Comparison of ENCODE assay signal across 27 mouse cellular contexts in genomic region chr2:109208032-109208431, GRCm38 (mm10).
"Had no signal": no experiment of that assay in that cellular context is flagged by ENCODE, and none has a peak within 500 bp of the region (broad histone marks: within the 10 kb centered on the region; RNA-seq: fewer than 3 reads in every experiment).

No protein-coding gene starts in this region.

- H3K9me3 ChIP-seq: heart, embryonic 10.5 days; heart, embryonic 12.5 days; hindbrain, embryonic 10.5 days; hindbrain, embryonic 12.5 days; intestine, embryonic 15.5 days; limb, embryonic 10.5 days; limb, embryonic 12.5 days; liver, embryonic 13.5 days; liver, embryonic 15.5 days had no signal

- H3K27ac ChIP-seq: gastrocnemius, adult 2 months; heart, adult 2 months; heart, embryonic 10.5 days; hindbrain, embryonic 10.5 days; hindbrain, embryonic 12.5 days; hindbrain, embryonic 14.5 days; intestine, embryonic 15.5 days; layer of hippocampus, adult 2 months; limb, embryonic 10.5 days; limb, embryonic 12.5 days; liver, embryonic 13.5 days; liver, embryonic 15.5 days had no signal

- H3K4me1 ChIP-seq: heart, embryonic 10.5 days; heart, embryonic 12.5 days; hindbrain, embryonic 10.5 days; hindbrain, embryonic 12.5 days; intestine, embryonic 15.5 days; limb, embryonic 12.5 days; liver, embryonic 13.5 days; liver, embryonic 15.5 days had no signal

- ATAC-seq: hindbrain, embryonic 16.5 days; inflammation-experienced regulatory T-cells, adult 6 months; intestine, embryonic 15.5 days; intestine, postnatal 0 days had no signal

- DNase-seq: gastrocnemius, adult 2 months; gastrocnemius, postnatal 10 days; gastrocnemius, postnatal 25 days; heart, adult 2 months; heart, postnatal 10 days; heart, postnatal 4 days; kidney, adult 18-20 months; kidney, adult 8-10 months; kidney, postnatal 10 days; kidney, postnatal 25 days; kidney, postnatal 4 days; liver; liver, embryonic 13.5 days had no signal

- H3K9ac ChIP-seq: heart, embryonic 12.5 days; hindbrain, embryonic 12.5 days; hindbrain, embryonic 14.5 days; intestine, embryonic 15.5 days; limb, embryonic 12.5 days; liver, embryonic 13.5 days; liver, embryonic 15.5 days had no signal

- H3K27me3 ChIP-seq: heart, embryonic 12.5 days; hindbrain, embryonic 12.5 days; intestine, embryonic 15.5 days; limb, embryonic 12.5 days; liver, embryonic 13.5 days; liver, embryonic 15.5 days had no signal

- H3K36me3 ChIP-seq: heart, embryonic 10.5 days; heart, embryonic 12.5 days; hindbrain, embryonic 10.5 days; hindbrain, embryonic 12.5 days; intestine, embryonic 15.5 days; limb, embryonic 10.5 days; limb, embryonic 12.5 days; liver, embryonic 13.5 days; liver, embryonic 15.5 days had no signal

- H3K4me2 ChIP-seq: heart, embryonic 12.5 days; hindbrain, embryonic 12.5 days; hindbrain, embryonic 14.5 days; intestine, embryonic 15.5 days; limb, embryonic 12.5 days; liver, embryonic 11.5 days; liver, embryonic 13.5 days; liver, embryonic 15.5 days had no signal

- H3K4me3 ChIP-seq: gastrocnemius, adult 2 months; heart, adult 2 months; heart, embryonic 10.5 days; heart, embryonic 12.5 days; hindbrain, embryonic 10.5 days; hindbrain, embryonic 12.5 days; intestine, embryonic 15.5 days; layer of hippocampus, adult 2 months; limb, embryonic 10.5 days; limb, embryonic 12.5 days; liver, embryonic 13.5 days; liver, embryonic 15.5 days had no signal
